Mouse (Mus musculus) embryonic facial prominence, embryonic 12.5 days (tissue): ENCODE data around the gene Gpr171. TPM values are rescaled to one million over a fixed set of nuclear protein-coding genes. Genes with fewer than 3 reads are reported as not detected.
"Not testable (repeated sequence)": the region's sequence is repeated elsewhere in the genome, so short reads cannot be mapped to it uniquely, and the experiment has no call there.

Source experiments
- ATAC-seq: fragments of 200-750 bp; cut with Nextera tagmentation; 2 replicates; pipeline ENCODE4 v1.8.0; 2017; ENCODE audit not compliant: insufficient number of reproducible peaks, insufficient read depth, low FRiP score, low TSS enrichment
- H3K27ac ChIP-seq: fragments of 300-500 bp; sonication (generic); 2 replicates; pipeline ENCODE4 v1.5.1; 2016; ENCODE audit warnings: mild to moderate bottlenecking
- H3K27me3 ChIP-seq: fragments of 300-500 bp; sonication (generic); 2 replicates; pipeline ENCODE4 v1.6.1; 2016; ENCODE audit warnings: mild to moderate bottlenecking, moderate library complexity
- H3K36me3 ChIP-seq: fragments of 300-500 bp; sonication (generic); 2 replicates; pipeline ENCODE4 v1.6.1; 2016; ENCODE audit warnings: mild to moderate bottlenecking
- H3K4me1 ChIP-seq: fragments of 300-500 bp; sonication (generic); 2 replicates; pipeline ENCODE4 v1.6.1; 2016
- H3K4me2 ChIP-seq: fragments of 300-500 bp; sonication (generic); replicated peaks from 2 replicates; pipeline ENCODE4 v1.6.1; 2016; ENCODE audit warnings: mild to moderate bottlenecking, moderate library complexity
- H3K4me3 ChIP-seq: fragments of 300-500 bp; sonication (generic); 2 replicates; pipeline ENCODE4 v1.5.1; 2016; ENCODE audit warnings: mild to moderate bottlenecking
- H3K9ac ChIP-seq: fragments of 300-500 bp; sonication (generic); 2 replicates; pipeline ENCODE4 v1.6.1; 2016; ENCODE audit warnings: mild to moderate bottlenecking, moderate library complexity
- H3K9me3 ChIP-seq: fragments of 300-500 bp; sonication (generic); 2 replicates; pipeline ENCODE4 v1.6.1; 2016; ENCODE audit warnings: mild to moderate bottlenecking, moderate library complexity
- whole genome bisulfite sequencing: fragments of 180-500 bp; shearing (Covaris S2); methylation state at CpG from one replicate; pipeline ENCODE4 v1.1.7; 2016; 5-methylcytosine and 5-hydroxymethylcytosine counted together
- polyA plus RNA-seq: library from polyadenylated mRNA; unstranded; fragments of >200 nt; fragmentation: Nextera tagmentation; extraction: Ambion mirVana; gene quantifications from 2 replicates; pipeline ENCODE4 v1.2.1, GENCODE M21; 2016

Gpr171 gene
- polyA plus RNA-seq, 1 experiment from 2014 or later: 1.8 TPM

- not testable (repeated sequence) for H3K27ac ChIP-seq, H3K4me1 ChIP-seq, H3K9me3 ChIP-seq, ATAC-seq, H3K4me3 ChIP-seq, H3K4me2 ChIP-seq, H3K36me3 ChIP-seq, H3K9ac ChIP-seq, H3K27me3 ChIP-seq
- 82% methylated on average over 1 of the region's 1 CpGs for WGBS
Observed at GRCm38 (mm10) chr3:59069071-59069470, 32.5 kb downstream of the Gpr171 start.

DNA sequence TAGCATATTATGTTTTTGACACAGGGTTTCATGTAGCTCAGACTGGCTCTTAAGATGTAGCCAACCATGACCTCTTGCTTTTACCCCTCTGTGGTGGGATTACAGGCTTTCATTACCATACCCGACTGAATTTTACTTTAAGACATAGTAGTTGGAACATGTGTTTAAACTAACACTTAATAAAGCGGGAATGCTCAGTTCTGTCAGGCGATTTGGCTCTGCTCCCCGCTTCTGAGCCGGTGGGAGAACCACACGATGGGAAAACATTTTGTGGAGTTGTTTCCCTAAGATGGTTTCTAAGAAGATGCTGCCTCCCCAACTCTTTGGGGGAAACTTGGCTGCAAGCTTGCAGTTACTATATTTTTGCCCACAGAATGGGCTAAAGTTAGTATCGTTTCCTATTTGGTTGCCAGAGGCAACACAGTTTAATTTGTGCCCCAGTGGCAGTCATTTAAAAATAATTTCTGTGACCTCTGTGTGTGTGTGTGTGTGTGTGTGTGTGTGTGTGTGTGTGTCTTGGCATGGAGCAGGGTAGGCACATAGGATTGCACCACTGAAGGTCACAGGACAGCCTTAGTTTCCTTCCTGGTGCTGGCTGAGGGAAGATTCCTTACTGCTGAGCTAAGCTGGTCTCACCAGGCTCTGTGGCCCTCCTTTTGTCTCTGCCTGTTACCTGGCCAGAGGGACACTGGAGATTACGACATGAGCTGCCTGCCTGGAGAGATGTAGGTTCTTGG, 34.9 kb downstream of the Gpr171 start:
- Histone ChIP-seq H3K4me1 (no peaks in the 10 kb centered on the region; the same call in 1 of the 2 replicates), H3K9me3 (no peaks in the 10 kb centered on the region), H3K9ac (no peak overlapping the region), H3K27ac (no peak overlapping the region), H3K4me2 (no peak overlapping the region), H3K27me3 (no peaks in the 10 kb centered on the region), H3K36me3 (no peaks in the 10 kb centered on the region), H3K4me3 (no peak overlapping the region)
- 68% methylated on average over 8 of the region's 8 CpGs for WGBS
- no peak for ATAC-seq

GRCm38 (mm10) chr3:59065937-59066336, 35.7 kb downstream of the Gpr171 start:
- Histone ChIP-seq H3K4me2 (no peak overlapping the region), H3K4me1 (no peaks in the 10 kb centered on the region; the same call in 1 of the 2 replicates), H3K9me3 (no peaks in the 10 kb centered on the region), H3K4me3 (no peak overlapping the region), H3K36me3 (no peaks in the 10 kb centered on the region), H3K9ac (no peak overlapping the region), H3K27me3 (no peaks in the 10 kb centered on the region), H3K27ac (no peak overlapping the region)
- ATAC-seq: no peak
- WGBS: 82% methylated on average over 3 of the region's 3 CpGs

GRCm38 (mm10) chr3:59063431-59063830, 38.2 kb downstream of the Gpr171 start:
- H3K9me3 ChIP-seq: no peaks in the 10 kb centered on the region
- H3K9ac ChIP-seq: no peak overlapping the region
- no peak overlapping the region for H3K27ac ChIP-seq
- no peaks in the 10 kb centered on the region for H3K36me3 ChIP-seq
- no peaks in the 10 kb centered on the region for H3K27me3 ChIP-seq
- ATAC-seq: no peak
- H3K4me3 ChIP-seq: no peak overlapping the region
- H3K4me1 ChIP-seq: no peaks in the 10 kb centered on the region; the same call in 1 of the 2 replicates
- H3K4me2 ChIP-seq: no peak overlapping the region
- WGBS: 87% methylated on average over 4 of the region's 4 CpGs

GRCm38 (mm10) chr3:59062141-59062540, 39.5 kb downstream of the Gpr171 start:
- Histone ChIP-seq H3K4me2 (no peak overlapping the region), H3K9me3 (no peaks in the 10 kb centered on the region), H3K27me3 (no peaks in the 10 kb centered on the region), H3K4me3 (no peak overlapping the region), H3K9ac (no peak overlapping the region), H3K27ac (no peak overlapping the region), H3K36me3 (no peaks in the 10 kb centered on the region), H3K4me1 (no peaks in the 10 kb centered on the region; the same call in 1 of the 2 replicates)
- WGBS: 36% methylated on average over 5 of the region's 5 CpGs
- no peak for ATAC-seq

- H3K36me3 ChIP-seq: no peaks in the 10 kb centered on the region
- H3K4me1 ChIP-seq: no peaks in the 10 kb centered on the region
- 89% methylated on average over 7 of the region's 7 CpGs for WGBS
- no peak overlapping the region for H3K27ac ChIP-seq
- H3K27me3 ChIP-seq: no peaks in the 10 kb centered on the region
- no peak overlapping the region for H3K9ac ChIP-seq
- no peak overlapping the region for H3K4me2 ChIP-seq
- no peaks in the 10 kb centered on the region for H3K9me3 ChIP-seq
- H3K4me3 ChIP-seq: no peak overlapping the region
- ATAC-seq: no peak
Observed at GRCm38 (mm10) chr3:59060131-59060530, 41.5 kb downstream of the Gpr171 start.

- Histone ChIP-seq H3K4me1 (no peaks in the 10 kb centered on the region), H3K27ac (no peak overlapping the region), H3K4me2 (peak overlapping the region; percentile 28; the same call in 1 of the 2 replicates), H3K9me3 (no peaks in the 10 kb centered on the region), H3K9ac (no peak overlapping the region), H3K4me3 (no peak overlapping the region), H3K36me3 (no peaks in the 10 kb centered on the region), H3K27me3 (no peaks in the 10 kb centered on the region)
- 4% methylated on average over 7 of the region's 7 CpGs for WGBS
- ATAC-seq: peak; percentile 75; the same call in 1 of the 2 replicates
Observed at GRCm38 (mm10) chr3:59059022-59059541, 42.5 kb downstream of the Gpr171 start.

DNA sequence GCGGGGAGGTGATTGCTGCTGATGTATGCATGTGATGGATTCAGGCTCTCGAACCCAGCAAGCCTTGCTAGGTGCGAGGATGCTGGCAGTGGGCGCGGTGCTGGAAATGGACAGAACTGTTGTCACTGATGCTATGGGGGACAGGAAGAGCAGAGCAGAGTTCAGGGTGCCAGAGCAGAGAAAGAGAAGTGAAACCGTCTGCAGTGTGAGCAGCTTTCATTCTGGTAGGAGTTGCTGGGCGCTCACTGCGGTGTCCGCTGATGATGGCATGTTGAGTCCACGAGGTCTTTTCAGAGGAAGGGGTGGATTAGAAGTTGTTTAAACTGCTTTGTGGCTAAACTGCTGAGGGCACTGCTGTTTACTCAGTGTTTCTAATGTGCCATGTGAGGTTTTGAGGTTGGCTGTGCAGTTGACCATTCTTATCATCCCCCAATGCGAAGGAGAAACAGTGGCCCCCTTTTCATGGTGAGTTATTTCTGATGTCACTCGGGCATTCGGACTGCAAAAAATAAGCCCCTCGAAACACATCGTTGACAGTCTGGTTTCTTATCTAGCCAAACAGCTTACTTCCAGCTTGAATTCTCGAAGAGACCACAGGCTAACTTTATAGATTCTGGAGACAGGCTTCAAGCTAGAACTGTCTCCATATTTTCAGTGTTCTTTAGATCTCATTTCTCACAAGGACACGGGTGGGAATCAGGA, 46.6 kb downstream of the Gpr171 start:
- Histone ChIP-seq H3K27ac (no peak overlapping the region), H3K4me1 (no peaks in the 10 kb centered on the region), H3K9me3 (no peaks in the 10 kb centered on the region), H3K4me2 (no peak overlapping the region), H3K27me3 (no peaks in the 10 kb centered on the region), H3K9ac (no peak overlapping the region), H3K4me3 (no peak overlapping the region), H3K36me3 (no peaks in the 10 kb centered on the region)
- no peak for ATAC-seq
- 84% methylated on average over 17 of the region's 17 CpGs for WGBS

Other genes starting within 250 kb of the Gpr171 start
- gene Clrn1, start 216.5 kb downstream of the Gpr171 start, polyA plus RNA-seq: 2.5 and 2.7 TPM in 2 replicates
- 3.5 and 3.6 TPM in 2 replicates for gene Med12l, start 96.0 kb downstream of the Gpr171 start, polyA plus RNA-seq
- 2.4 and 2.6 TPM in 2 replicates for gene P2ry14, start 51.8 kb upstream of the Gpr171 start, polyA plus RNA-seq
- 0.26 and 0.41 TPM in 2 replicates for gene Gpr87, start 93.3 kb upstream of the Gpr171 start, polyA plus RNA-seq
- 0.74 and 0.88 TPM in 2 replicates for gene P2ry13, start 109.1 kb upstream of the Gpr171 start, polyA plus RNA-seq
- 2.0 and 2.1 TPM in 2 replicates for gene P2ry12, start 161.1 kb upstream of the Gpr171 start, polyA plus RNA-seq
- gene Igsf10, start 242.6 kb upstream of the Gpr171 start, polyA plus RNA-seq: 15.4 and 17.3 TPM in 2 replicates